Mouse (Mus musculus) kidney, adult 2 months (tissue): ENCODE data around the gene Tmem235. TPM values are rescaled to one million over a fixed set of nuclear protein-coding genes. Genes with fewer than 3 reads are reported as not detected.

Experiments
- DNase-seq: peaks from one replicate; pipeline ENCODE4 v3.0.0; 2021
- H3K27ac ChIP-seq: fragments of 200-500 bp; 2 replicates; pipeline ENCODE4 v1.5.1; 2012; ENCODE audit warnings: low read depth, low read length, control low read depth, inconsistent platforms; ENCODE audit not compliant: insufficient read depth
- H3K27me3 ChIP-seq: fragments of 200-500 bp; replicated peaks from 2 replicates; pipeline ENCODE4 v1.6.1; 2012; ENCODE audit warnings: mild to moderate bottlenecking, moderate library complexity, low read length, inconsistent platforms; ENCODE audit not compliant: control insufficient read depth, insufficient read depth
- H3K36me3 ChIP-seq: fragments of 200-500 bp; 2 replicates; pipeline ENCODE4 v1.6.1; 2012; ENCODE audit warnings: mild to moderate bottlenecking, moderate library complexity, low read length, inconsistent platforms; ENCODE audit not compliant: control insufficient read depth, insufficient read depth
- H3K4me1 ChIP-seq: fragments of 200-500 bp; 2 replicates; pipeline ENCODE4 v1.6.1; 2011; ENCODE audit warnings: low read length; ENCODE audit not compliant: control insufficient read depth, insufficient read depth
- H3K4me3 ChIP-seq: fragments of 200-500 bp; 2 replicates; pipeline ENCODE4 v1.5.1; 2011; ENCODE audit warnings: mild to moderate bottlenecking, low read depth, low read length, control low read depth; ENCODE audit not compliant: insufficient read depth
- CTCF ChIP-seq: fragments of 200-500 bp; conservative IDR thresholded peaks from 2 replicates; pipeline ENCODE4 v1.5.1; 2011; ENCODE audit warnings: low read depth, mild to moderate bottlenecking, control low read depth, low read length, moderate library complexity, mixed read lengths; ENCODE audit not compliant: insufficient read depth, insufficient read length
- POLR2A ChIP-seq: fragments of 200-500 bp; IDR thresholded peaks from one replicate; pipeline ENCODE4 v1.6.1; 2011; ENCODE audit warnings: low read depth, low read length, control low read depth
- WGBS: fragments of 180-500 bp; shearing (Covaris S2); methylation state at CpG from one replicate; pipeline ENCODE4 v1.1.7; 2018; 5-methylcytosine and 5-hydroxymethylcytosine counted together
- polyA plus RNA-seq: library from polyadenylated mRNA; depleted of rRNA; stranded (reverse); fragments of >200 nt; gene quantifications from 2 replicates; pipeline ENCODE4 v1.2.3, GENCODE M21; 2012

Gene Tmem235
- polyA plus RNA-seq, 1 experiment = 0.08 TPM

DNA sequence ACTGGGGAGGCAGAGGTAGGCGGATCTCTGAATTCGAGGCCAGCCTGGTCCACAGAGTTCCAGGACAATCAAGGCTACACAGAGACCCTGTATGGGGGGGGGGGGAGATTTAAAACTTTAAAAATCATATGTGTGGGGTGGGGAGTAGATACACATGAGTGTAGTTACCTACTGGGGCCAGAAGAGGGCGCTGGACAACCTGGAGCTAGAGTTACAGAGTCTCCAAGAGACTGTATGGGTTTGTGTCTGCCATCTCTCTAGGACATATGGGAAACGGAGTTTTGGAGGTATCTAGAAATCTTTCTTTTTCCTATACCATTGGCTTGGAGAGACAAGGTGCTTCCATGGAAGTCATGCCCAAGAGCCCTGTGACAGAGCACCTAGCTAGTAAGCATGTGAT is 13.9 kb downstream of the Tmem235 start:
- no peak for TF ChIP-seq POLR2A
- peak; percentile 42 for TF ChIP-seq CTCF
- Histone ChIP-seq H3K27me3 (no peaks in the 10 kb centered on the region), H3K4me1 (peaks cover 12% of the 10 kb centered on the region), H3K4me3 (no peak overlapping the region), H3K27ac (no peak overlapping the region), H3K36me3 (no peaks in the 10 kb centered on the region)
- 61% methylated on average over 4 of the region's 4 CpGs for WGBS
- no peak for DNase-seq

DNA sequence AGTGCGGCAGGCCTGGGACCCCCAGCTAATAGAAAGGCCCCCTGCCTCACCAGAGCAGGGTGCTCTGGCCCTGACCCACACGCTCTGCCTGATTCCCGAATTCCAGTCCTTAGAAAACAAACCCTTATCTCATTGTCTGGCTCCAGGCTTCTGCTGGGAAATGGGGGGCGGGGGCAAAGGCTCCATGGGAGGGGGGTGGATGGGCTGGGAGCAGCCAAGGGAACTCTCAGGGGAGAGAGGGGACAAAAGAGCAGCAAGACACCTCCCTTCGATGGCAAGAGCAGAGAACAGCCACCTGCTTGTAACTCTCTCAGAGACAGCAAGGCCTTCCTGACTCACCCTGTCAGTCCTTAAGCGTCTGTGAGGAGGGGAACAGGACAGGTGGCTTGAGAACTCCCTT is 15.1 kb downstream of the Tmem235 start:
- Histone ChIP-seq H3K4me3 (no peak overlapping the region), H3K4me1 (peaks cover 12% of the 10 kb centered on the region), H3K27me3 (no peaks in the 10 kb centered on the region), H3K36me3 (no peaks in the 10 kb centered on the region), H3K27ac (no peak overlapping the region)
- DNase-seq = no peak
- WGBS = 64% methylated on average over 6 of the region's 6 CpGs
- TF ChIP-seq POLR2A = no peak

DNA sequence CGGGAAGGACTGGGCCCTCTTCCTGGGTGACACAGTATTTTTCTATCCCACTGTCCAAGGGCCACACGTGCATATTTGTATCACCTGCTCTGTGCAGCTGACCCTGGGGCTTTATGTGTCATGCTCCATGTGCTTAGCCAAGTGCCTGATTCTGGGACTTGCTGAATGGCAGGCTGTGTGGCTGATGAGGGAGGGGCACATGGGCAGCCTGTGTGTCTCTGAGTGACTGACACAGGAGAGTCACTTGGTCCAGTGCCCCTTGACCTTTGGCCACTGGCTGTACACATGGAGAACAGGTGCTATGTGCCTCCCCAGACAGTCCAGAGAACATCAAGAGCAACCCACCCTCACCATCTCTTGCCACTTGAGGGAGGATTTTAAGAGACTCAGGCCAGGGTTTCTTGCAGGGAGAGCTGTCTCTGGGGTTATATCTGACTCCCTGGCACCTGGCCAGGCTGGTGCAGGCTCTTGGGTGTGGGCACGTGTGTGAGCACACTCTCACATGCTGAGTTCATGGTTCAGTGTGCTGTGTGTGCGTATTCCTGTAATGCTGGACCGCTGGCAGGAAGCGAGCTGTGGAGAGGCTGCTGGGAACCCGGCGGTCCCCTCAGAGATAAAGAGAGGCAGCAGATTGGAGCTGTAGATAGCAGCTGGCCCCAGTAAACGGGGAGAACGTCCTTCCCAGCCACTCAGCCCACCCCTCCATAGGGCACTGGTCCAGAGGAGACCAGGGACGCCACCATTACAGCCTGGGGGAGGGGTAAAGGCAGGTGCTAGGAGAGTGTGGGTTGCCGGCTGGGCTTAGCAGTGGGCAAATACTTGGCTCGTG is 17.6 kb downstream of the Tmem235 start:
- peaks cover 8% of the 10 kb centered on the region for H3K4me1 ChIP-seq
- no peak for TF ChIP-seq CTCF
- TF ChIP-seq POLR2A = no peak
- H3K4me3 ChIP-seq = no peak overlapping the region
- H3K36me3 ChIP-seq = no peaks in the 10 kb centered on the region
- DNase-seq = peak; percentile 49
- no peaks in the 10 kb centered on the region for H3K27me3 ChIP-seq
- 14% methylated on average over 13 of the region's 13 CpGs for WGBS
- H3K27ac ChIP-seq = no peak overlapping the region

DNA sequence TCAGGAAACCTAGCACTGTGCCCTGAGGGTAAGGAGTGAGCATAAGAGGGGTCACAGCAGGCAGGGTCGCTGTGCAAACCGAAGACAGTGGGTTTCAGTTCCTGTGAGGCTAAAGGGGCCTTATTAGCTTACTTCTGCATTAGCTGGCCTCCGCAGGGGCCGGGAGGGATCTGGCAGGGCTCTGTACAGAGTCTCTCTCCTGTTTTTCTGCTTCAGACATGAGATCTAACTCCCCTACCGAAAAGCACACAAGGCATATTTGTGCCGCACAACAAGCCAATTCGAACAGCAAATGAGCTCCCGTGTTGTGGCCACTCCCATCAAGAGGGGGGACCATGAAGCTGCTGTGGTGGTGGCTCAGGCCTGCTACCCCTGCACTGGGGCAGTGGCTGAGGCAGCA is 18.3 kb downstream of the Tmem235 start:
- no peak overlapping the region for H3K4me3 ChIP-seq
- no peaks in the 10 kb centered on the region for H3K36me3 ChIP-seq
- no peaks in the 10 kb centered on the region for H3K27me3 ChIP-seq
- TF ChIP-seq POLR2A (no peak), CTCF (no peak)
- H3K4me1 ChIP-seq = peaks cover 8% of the 10 kb centered on the region
- no peak for DNase-seq
- H3K27ac ChIP-seq = no peak overlapping the region
- WGBS = 37% methylated on average over 8 of the region's 8 CpGs

DNA sequence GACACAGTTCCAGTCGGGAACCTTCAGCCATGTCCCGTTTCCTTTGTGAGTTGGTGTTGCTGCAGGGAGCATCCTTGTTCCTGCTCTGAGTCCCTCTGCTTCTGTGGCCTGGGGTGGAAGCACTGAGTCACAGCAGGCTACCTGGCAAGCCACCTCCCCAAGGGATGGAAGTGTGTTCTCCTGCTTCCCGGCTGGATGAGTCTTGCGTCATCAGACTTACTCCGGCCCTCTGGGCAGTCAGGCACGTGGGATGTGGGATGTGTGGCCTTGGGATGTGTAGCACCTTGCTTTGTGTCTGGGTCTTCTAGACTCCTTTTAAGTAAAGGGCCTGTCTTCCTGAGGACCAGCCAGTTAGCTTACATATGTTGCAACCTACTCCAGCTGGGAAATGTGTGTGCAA is 19.1 kb downstream of the Tmem235 start:
- H3K4me1 ChIP-seq = peaks cover 8% of the 10 kb centered on the region
- WGBS = 82% methylated on average over 6 of the region's 6 CpGs
- no peak overlapping the region for H3K4me3 ChIP-seq
- H3K27me3 ChIP-seq = no peaks in the 10 kb centered on the region
- TF ChIP-seq CTCF = no peak
- TF ChIP-seq POLR2A = no peak
- H3K27ac ChIP-seq = no peak overlapping the region
- DNase-seq = no peak
- H3K36me3 ChIP-seq = no peaks in the 10 kb centered on the region

DNA sequence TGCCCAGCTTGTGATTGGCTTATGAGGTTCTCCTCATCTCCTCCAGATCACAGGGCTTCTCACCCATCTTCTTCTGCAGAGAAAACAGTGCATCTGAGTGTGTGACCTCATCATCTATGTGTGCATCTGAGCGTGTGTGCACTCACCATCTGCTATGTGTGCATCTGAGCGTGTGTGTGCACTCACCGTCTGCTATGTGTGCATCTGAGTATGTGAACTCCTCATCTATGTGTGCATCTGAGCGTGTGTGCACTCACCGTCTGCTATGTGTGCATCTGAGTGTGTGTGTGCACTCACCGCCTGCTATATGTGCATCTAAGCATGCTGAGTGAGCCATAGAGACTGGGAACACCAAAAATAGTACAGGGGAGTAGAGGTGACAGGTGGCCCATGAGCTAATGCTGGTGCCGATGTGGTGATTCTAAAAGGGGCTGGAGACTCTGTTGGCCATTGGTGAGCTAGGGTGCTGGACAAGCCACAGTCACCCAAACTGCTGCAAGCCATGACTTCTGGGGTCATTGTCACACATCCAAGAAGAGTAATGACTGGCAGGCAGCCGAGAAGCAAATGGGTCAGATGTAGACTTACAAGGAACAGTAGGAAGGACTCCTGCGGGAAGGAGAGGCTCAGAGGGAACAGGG is 19.9 kb downstream of the Tmem235 start:
- WGBS = 91% methylated on average over 9 of the region's 9 CpGs
- Histone ChIP-seq H3K4me3 (no peak overlapping the region), H3K4me1 (peaks cover 8% of the 10 kb centered on the region), H3K27me3 (no peaks in the 10 kb centered on the region), H3K36me3 (no peaks in the 10 kb centered on the region), H3K27ac (no peak overlapping the region)
- TF ChIP-seq CTCF = no peak
- no peak for TF ChIP-seq POLR2A
- DNase-seq = no peak

DNA sequence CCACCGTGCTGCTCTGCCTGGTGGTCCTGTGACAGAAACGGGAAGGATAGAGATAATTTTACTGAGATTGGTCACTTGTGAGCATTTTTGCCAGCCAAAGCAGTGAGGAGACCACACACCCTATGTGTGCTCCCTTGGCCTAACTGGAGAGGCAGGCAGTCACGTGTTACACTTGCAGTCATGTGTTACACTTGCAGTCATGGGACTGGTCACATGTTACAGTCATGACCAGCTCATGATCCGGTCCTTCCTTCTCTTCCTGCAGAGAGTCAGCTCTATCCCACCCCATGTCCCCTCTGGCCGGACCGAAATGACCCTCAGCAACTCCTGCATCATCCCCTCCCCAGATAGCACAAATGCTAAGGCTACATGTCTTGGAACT is 20.4 kb downstream of the Tmem235 start:
- Histone ChIP-seq H3K27ac (no peak overlapping the region), H3K4me1 (peaks cover 12% of the 10 kb centered on the region), H3K4me3 (no peak overlapping the region), H3K36me3 (no peaks in the 10 kb centered on the region), H3K27me3 (no peaks in the 10 kb centered on the region)
- no peak for DNase-seq
- 79% methylated on average over 6 of the region's 6 CpGs for WGBS
- no peak for TF ChIP-seq POLR2A
- TF ChIP-seq CTCF = no peak
